Mouse (Mus musculus) small intestine, adult 2 months (tissue): Measurements from ENCODE around the gene Gdap2.

ENCODE experiments used
- CTCF ChIP-seq: fragments of 200-500 bp; IDR thresholded peaks from 2 replicates; pipeline ENCODE4 v1.5.1; 2012; ENCODE audit warnings: low read depth, mild to moderate bottlenecking, control low read depth, inconsistent platforms, low read length, moderate library complexity, mixed read lengths; ENCODE audit not compliant: insufficient replicate concordance, insufficient read length; ENCODE audit errors: extremely low read depth
- POLR2A ChIP-seq: fragments of 200-500 bp; IDR thresholded peaks from 2 replicates; pipeline ENCODE4 v1.6.1; 2012; ENCODE audit warnings: low read depth, mild to moderate bottlenecking, control low read depth, inconsistent platforms, low read length, moderate library complexity

- TF ChIP-seq POLR2A (no peak), CTCF (no peak)
These were observed 18.3 kb downstream of the Gdap2 start for GRCm38 (mm10) chr3:100180471-100180870.
